Mouse (Mus musculus): ENCODE results near the gene Magi2. TPM values are rescaled to one million over a fixed set of nuclear protein-coding genes. Genes with fewer than 3 reads are reported as not detected.

Gene Magi2
- polyA plus RNA-seq, 1 experiment from 2014 or later, result 5.0 TPM

GRCm38 (mm10) chr5:19906636-19907035 lies 679.8 kb downstream of the Magi2 start:
- ATAC-seq (ENCODE audit: insufficient read depth, low FRiP score, low read depth), result no peak
- Histone ChIP-seq H3K27ac (no peak overlapping the region), H3K27me3 (replicated peaks) (no peaks in the 10 kb centered on the region), H3K36me3 (no peaks in the 10 kb centered on the region), H3K4me2 (no peak overlapping the region), H3K4me1 (0 out of 2 replicates have a peak, but pooled peaks cover 6% of the 10 kb centered on the region), H3K4me3 (replicated peaks) (no peak overlapping the region), H3K9ac (no peak overlapping the region), H3K9me3 (no peaks in the 10 kb centered on the region)
- WGBS, result 81% methylated on average over 4 of the region's 4 CpGs

DNA sequence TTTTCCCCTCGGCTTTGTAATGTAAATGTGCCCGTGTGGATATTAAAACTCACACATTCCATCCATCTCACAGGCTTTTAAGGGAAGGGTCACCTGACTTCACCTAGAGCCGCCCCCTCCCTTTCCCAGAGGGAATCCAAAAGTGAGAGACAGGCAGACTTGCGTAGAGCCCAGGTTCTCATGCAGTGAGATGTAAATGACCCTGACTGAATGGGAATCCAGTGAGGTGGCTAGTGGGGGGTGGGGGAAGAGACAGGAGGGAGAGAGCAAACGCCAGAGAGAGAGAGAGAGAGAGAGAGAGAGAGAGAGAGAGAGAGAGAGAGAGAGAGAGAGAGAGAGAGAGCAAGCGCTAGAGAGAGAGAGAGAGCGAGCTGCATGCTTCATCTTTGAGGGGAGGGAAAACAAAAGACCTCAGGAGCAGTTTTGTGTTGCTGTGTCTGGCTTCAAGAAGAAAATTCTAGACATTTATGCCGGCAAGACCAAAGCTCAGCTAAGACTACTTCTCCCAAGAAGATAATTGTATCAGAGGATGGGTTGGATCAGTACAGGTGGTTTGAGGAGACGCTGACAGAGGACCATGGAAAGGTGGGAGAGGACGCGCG lies 680.6 kb downstream of the Magi2 start:
- no peak overlapping the region for H3K27ac ChIP-seq
- no peaks in the 10 kb centered on the region for H3K36me3 ChIP-seq
- no peaks in the 10 kb centered on the region for H3K27me3 ChIP-seq (replicated peaks)
- 5% methylated on average over 12 of the region's 12 CpGs for WGBS
- H3K4me3 ChIP-seq (replicated peaks), result peak overlapping the region; percentile 31
- no peak for ATAC-seq (ENCODE audit: insufficient read depth, low FRiP score, low read depth)
- no peaks in the 10 kb centered on the region for H3K9me3 ChIP-seq
- H3K4me1 ChIP-seq, result 0 out of 2 replicates have a peak, but pooled peaks cover 6% of the 10 kb centered on the region
- H3K4me2 ChIP-seq, result peak overlapping the region; percentile 60
- H3K9ac ChIP-seq, result no peak overlapping the region

DNA sequence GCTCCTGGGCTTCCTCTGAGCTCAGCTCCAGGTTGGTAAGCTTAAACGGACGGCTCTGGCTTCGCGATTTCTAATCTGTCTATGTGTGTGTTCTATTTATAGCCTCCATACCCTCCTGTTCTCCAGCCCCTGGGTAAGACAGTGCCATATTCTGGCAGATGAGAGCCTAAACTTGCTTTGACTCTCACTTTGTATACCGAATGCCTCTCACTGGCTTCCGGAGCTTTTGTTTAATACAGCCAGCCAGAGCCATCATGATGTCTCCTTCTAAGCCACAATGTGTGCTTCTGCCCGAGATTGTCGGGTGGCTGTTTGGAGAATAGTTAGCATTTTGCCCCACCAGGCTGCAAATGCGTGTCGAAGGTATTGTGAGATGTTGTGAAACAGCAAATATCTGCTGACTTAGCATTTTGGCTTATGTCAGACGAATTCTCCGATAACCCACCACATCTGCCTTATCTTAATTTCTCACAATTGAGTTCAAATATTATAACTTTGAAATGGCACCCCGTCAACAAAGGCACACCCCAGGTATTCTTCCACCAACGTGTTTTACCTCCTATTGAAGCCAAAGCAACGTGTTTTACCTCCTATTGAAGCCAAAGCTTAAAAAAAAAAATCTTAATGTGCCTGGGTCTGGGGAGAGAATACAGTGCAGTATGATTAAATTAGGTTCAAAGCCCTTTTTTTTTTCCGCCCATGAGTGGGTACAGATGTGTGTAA lies 681.3 kb downstream of the Magi2 start:
- 4% methylated on average over 16 of the region's 16 CpGs for WGBS
- no peak overlapping the region; the same call in 1 of the 2 replicates for H3K9ac ChIP-seq
- H3K9me3 ChIP-seq, result no peaks in the 10 kb centered on the region
- H3K27ac ChIP-seq, result no peak overlapping the region
- no peaks in the 10 kb centered on the region for H3K27me3 ChIP-seq (replicated peaks)
- peak overlapping the region; percentile 60 for H3K4me2 ChIP-seq
- no peaks in the 10 kb centered on the region for H3K36me3 ChIP-seq
- 0 out of 2 replicates have a peak, but pooled peaks cover 6% of the 10 kb centered on the region for H3K4me1 ChIP-seq
- peak overlapping the region; percentile 31 for H3K4me3 ChIP-seq (replicated peaks)
- ATAC-seq (ENCODE audit: insufficient read depth, low FRiP score, low read depth), result no peak

DNA sequence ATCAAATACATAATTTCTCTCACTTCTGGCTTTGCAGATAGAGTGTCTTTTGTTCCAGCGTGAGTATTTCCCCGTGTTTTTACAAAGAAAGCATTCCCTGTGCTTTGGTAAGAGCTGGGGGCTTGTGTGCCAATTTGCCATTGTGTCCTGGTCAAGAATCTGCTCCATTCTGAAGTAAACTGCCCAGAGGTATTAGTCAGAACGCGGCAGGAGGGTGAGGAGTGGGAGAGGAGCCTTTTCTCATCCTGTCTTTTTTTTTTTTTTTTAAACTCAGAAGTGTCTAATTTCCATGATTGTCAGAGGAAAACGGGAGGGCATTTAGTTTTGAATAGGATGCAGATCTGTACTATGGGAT lies 681.8 kb downstream of the Magi2 start:
- H3K27ac ChIP-seq, result no peak overlapping the region
- no peak for ATAC-seq (ENCODE audit: insufficient read depth, low FRiP score, low read depth)
- H3K9me3 ChIP-seq, result no peaks in the 10 kb centered on the region
- H3K4me3 ChIP-seq (replicated peaks), result peak overlapping the region; percentile 31; the same call in 1 of the 2 replicates
- WGBS, result 3% methylated on average over 5 of the region's 5 CpGs
- 0 out of 2 replicates have a peak, but pooled peaks cover 6% of the 10 kb centered on the region for H3K4me1 ChIP-seq
- H3K9ac ChIP-seq, result no peak overlapping the region
- H3K36me3 ChIP-seq, result no peaks in the 10 kb centered on the region
- H3K4me2 ChIP-seq, result peak overlapping the region; percentile 60
- no peaks in the 10 kb centered on the region for H3K27me3 ChIP-seq (replicated peaks)

GRCm38 (mm10) chr5:19909071-19909470 lies 682.2 kb downstream of the Magi2 start:
- ATAC-seq (ENCODE audit: insufficient read depth, low FRiP score, low read depth), result no peak
- WGBS, result 4% methylated on average over 11 of the region's 11 CpGs
- H3K4me2 ChIP-seq, result peak overlapping the region; percentile 60

DNA sequence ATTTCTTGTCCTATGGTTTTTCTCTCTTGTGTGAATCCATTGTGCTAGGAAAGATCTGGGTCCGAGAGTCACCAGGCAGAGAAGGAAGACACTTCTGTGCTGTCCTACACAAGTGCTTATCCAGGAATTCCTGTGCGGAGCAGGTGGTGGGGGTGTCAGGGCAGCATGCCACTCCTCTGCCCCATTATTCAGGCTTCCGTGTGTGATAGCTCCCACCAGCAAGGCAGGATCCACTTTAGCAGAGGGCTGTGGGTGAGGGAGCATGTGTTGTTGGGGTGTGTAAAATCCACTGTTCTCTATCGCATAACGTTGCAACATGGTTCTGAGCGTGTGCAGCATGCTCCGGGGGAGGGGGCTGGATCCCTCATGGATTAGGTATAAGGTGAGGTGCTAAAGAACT lies 682.8 kb downstream of the Magi2 start:
- H3K36me3 ChIP-seq, result no peaks in the 10 kb centered on the region
- no peak for ATAC-seq (ENCODE audit: insufficient read depth, low FRiP score, low read depth)
- no peak overlapping the region for H3K27ac ChIP-seq
- no peak overlapping the region for H3K4me3 ChIP-seq (replicated peaks)
- H3K9ac ChIP-seq, result no peak overlapping the region
- H3K4me1 ChIP-seq, result 0 out of 2 replicates have a peak, but pooled peaks cover 6% of the 10 kb centered on the region
- no peak overlapping the region for H3K4me2 ChIP-seq
- no peaks in the 10 kb centered on the region for H3K9me3 ChIP-seq
- H3K27me3 ChIP-seq (replicated peaks), result no peaks in the 10 kb centered on the region
- 72% methylated on average over 7 of the region's 7 CpGs for WGBS

More at GRCm38 (mm10) chr5:19909071-19909470, 682.2 kb downstream of the Magi2 start:
- Histone ChIP-seq H3K4me1 (0 out of 2 replicates have a peak, but pooled peaks cover 6% of the 10 kb centered on the region), H3K27ac (no peak overlapping the region), H3K4me3 (replicated peaks) (peak overlapping the region; percentile 31), H3K9me3 (no peaks in the 10 kb centered on the region), H3K9ac (no peak overlapping the region), H3K36me3 (no peaks in the 10 kb centered on the region), H3K27me3 (replicated peaks) (no peaks in the 10 kb centered on the region)

DNA sequence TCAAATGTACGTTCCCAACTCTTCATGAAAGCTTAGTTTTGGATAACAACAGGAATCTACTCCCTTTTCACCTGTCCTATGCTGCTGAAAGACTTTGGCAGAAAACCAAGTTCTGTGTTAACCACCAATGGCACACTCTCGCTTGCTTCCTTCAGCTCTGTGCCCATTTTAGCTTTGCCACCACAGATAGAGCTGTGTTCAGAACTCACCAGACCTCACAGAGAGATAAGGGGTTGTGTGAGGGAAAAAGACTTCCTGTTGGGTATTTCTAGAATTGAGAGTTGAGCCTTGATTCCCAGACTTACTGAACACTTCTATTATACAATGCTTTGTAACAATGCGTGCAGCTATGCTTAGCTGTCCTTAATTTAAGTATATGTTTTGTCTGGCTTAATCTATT lies 705.3 kb downstream of the Magi2 start:
- Histone ChIP-seq H3K4me3 (replicated peaks) (no peak overlapping the region), H3K9ac (no peak overlapping the region), H3K36me3 (no peaks in the 10 kb centered on the region), H3K27ac (no peak overlapping the region), H3K4me2 (no peak overlapping the region), H3K27me3 (replicated peaks) (no peaks in the 10 kb centered on the region), H3K9me3 (no peaks in the 10 kb centered on the region), H3K4me1 (no peaks in the 10 kb centered on the region)
- 79% methylated on average over 3 of the region's 3 CpGs for WGBS
- ATAC-seq (ENCODE audit: insufficient read depth, low FRiP score, low read depth), result no peak

- Histone ChIP-seq H3K9me3 (no peaks in the 10 kb centered on the region), H3K4me2 (no peak overlapping the region), H3K4me3 (replicated peaks) (no peak overlapping the region), H3K9ac (no peak overlapping the region), H3K4me1 (no peaks in the 10 kb centered on the region), H3K27me3 (replicated peaks) (no peaks in the 10 kb centered on the region), H3K36me3 (no peaks in the 10 kb centered on the region), H3K27ac (no peak overlapping the region)
- WGBS, result 60% methylated on average over 2 of the region's 2 CpGs
- no peak for ATAC-seq (ENCODE audit: insufficient read depth, low FRiP score, low read depth)
Observed at GRCm38 (mm10) chr5:19933190-19933589, 706.4 kb downstream of the Magi2 start.

DNA sequence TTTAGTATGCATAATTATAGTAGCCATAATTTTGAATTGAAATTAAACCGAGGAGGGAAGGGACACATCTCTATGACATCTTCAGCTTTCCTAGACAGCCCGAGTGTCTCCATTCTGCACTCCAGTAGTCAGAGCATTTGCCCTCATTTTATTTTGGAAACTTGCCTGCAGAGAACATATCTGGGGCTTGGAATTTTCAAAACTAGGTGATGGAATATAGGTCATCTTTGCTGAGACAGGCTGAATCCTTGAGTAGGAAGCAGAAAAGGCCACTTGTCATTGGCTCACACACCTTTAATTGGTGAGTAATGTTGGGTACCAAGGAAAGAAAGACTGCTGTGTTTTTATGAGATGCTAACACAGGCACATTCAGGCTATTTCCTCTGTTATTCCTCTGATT lies 724.3 kb downstream of the Magi2 start:
- Histone ChIP-seq H3K27me3 (replicated peaks) (no peaks in the 10 kb centered on the region), H3K36me3 (no peaks in the 10 kb centered on the region), H3K4me3 (replicated peaks) (no peak overlapping the region), H3K27ac (no peak overlapping the region), H3K9me3 (no peaks in the 10 kb centered on the region), H3K4me2 (no peak overlapping the region), H3K4me1 (no peaks in the 10 kb centered on the region), H3K9ac (no peak overlapping the region)
- 67% methylated on average over 2 of the region's 2 CpGs for WGBS
- no peak for ATAC-seq (ENCODE audit: insufficient read depth, low FRiP score, low read depth)

GRCm38 (mm10) chr5:19964113-19964512 lies 737.3 kb downstream of the Magi2 start:
- no peak overlapping the region for H3K27ac ChIP-seq
- no peak overlapping the region for H3K4me2 ChIP-seq
- H3K27me3 ChIP-seq (replicated peaks), result no peaks in the 10 kb centered on the region
- H3K4me1 ChIP-seq, result no peaks in the 10 kb centered on the region
- no peak overlapping the region for H3K9ac ChIP-seq
- H3K36me3 ChIP-seq, result no peaks in the 10 kb centered on the region
- no peak overlapping the region for H3K4me3 ChIP-seq (replicated peaks)
- ATAC-seq (ENCODE audit: insufficient read depth, low FRiP score, low read depth), result no peak
- no peaks in the 10 kb centered on the region for H3K9me3 ChIP-seq
- 82% methylated on average over 1 of the region's 1 CpGs for WGBS

GRCm38 (mm10) chr5:19972736-19973135 lies 745.9 kb downstream of the Magi2 start:
- Histone ChIP-seq H3K4me3 (replicated peaks) (no peak overlapping the region), H3K27ac (no peak overlapping the region), H3K4me2 (no peak overlapping the region), H3K4me1 (no peaks in the 10 kb centered on the region), H3K9ac (no peak overlapping the region), H3K9me3 (no peaks in the 10 kb centered on the region), H3K27me3 (replicated peaks) (no peaks in the 10 kb centered on the region), H3K36me3 (no peaks in the 10 kb centered on the region)
- 73% methylated on average over 2 of the region's 2 CpGs for WGBS
- no peak for ATAC-seq (ENCODE audit: insufficient read depth, low FRiP score, low read depth)

DNA sequence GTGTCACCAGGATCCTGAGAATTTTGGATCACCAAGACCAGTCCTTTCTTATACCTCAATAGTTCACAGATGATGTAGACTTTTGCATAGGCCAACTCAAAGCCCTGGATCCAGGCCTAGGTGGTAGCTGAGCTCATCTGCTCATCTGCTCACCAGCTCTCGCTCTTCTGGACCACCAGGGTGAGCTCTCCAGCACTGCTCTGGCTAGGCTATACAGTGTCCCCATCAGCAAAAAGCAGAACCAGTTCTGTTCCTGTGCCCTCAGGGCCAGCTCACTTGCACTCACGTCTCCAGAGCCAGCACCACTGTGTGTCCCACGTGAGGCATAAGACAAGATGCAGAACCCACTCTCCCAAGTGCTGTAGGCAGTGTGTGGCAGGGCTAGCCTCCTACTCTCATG lies 747.0 kb downstream of the Magi2 start:
- ATAC-seq (ENCODE audit: insufficient read depth, low FRiP score, low read depth), result no peak
- Histone ChIP-seq H3K36me3 (no peaks in the 10 kb centered on the region), H3K27me3 (replicated peaks) (no peaks in the 10 kb centered on the region), H3K9me3 (no peaks in the 10 kb centered on the region), H3K9ac (no peak overlapping the region), H3K4me1 (no peaks in the 10 kb centered on the region), H3K27ac (no peak overlapping the region), H3K4me2 (no peak overlapping the region), H3K4me3 (replicated peaks) (no peak overlapping the region)
- WGBS, result 85% methylated on average over 3 of the region's 3 CpGs
